Mouse (Mus musculus): ENCODE results near the gene Myo10. TPM values are rescaled to one million over a fixed set of nuclear protein-coding genes. Genes with fewer than 3 reads are reported as not detected.
A peak's percentile ranks its signal among the peaks of the same experiment; 100 is the strongest.

The Myo10 gene
- polyA plus RNA-seq, 1 experiment from 2014 or later: 28.8 TPM

DNA sequence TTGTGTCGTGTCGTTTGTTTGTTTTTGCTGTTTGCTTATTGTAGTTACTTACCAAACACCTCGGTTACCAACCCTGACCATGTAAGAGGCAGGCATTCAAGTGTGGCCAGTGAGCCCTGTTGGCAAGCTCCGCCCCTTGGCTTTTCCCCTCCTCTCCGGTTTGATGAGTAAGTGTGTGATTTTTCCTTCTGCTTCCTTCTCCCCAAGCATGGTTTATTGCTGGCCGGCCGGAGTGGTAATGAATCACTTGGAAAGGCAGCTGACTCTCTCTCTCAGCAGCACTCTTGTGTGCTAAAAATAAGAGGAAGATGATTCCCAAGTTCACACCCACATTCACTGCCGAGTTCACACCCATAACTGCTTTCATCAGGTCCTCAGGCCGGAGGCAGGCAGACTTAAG lies 15.4 kb downstream of the Myo10 start:
- H3K36me3 ChIP-seq (ENCODE audit: control insufficient read depth, insufficient read depth, low read length): no peaks in the 10 kb centered on the region
- H3K27ac ChIP-seq (ENCODE audit: low read length): no peak overlapping the region
- WGBS: 84% methylated on average over 9 of the region's 9 CpGs
- H3K9me3 ChIP-seq (replicated peaks; ENCODE audit: control insufficient read depth, low read length, poor library complexity, severe bottlenecking): no peaks in the 10 kb centered on the region
- no peak for ATAC-seq
- H3K4me1 ChIP-seq (ENCODE audit: control insufficient read depth, insufficient read depth, low read length): 0 out of 2 replicates have a peak, but pooled peaks cover 2% of the 10 kb centered on the region
- H3K4me2 ChIP-seq (ENCODE audit: low read length): no peak overlapping the region
- H3K9ac ChIP-seq (ENCODE audit: low read depth, low read length): no peak overlapping the region
- no peaks in the 10 kb centered on the region for H3K27me3 ChIP-seq (ENCODE audit: control insufficient read depth, insufficient read depth, low read depth, low read length)
- H3K4me3 ChIP-seq (ENCODE audit: low read depth, low read length): no peak overlapping the region

DNA sequence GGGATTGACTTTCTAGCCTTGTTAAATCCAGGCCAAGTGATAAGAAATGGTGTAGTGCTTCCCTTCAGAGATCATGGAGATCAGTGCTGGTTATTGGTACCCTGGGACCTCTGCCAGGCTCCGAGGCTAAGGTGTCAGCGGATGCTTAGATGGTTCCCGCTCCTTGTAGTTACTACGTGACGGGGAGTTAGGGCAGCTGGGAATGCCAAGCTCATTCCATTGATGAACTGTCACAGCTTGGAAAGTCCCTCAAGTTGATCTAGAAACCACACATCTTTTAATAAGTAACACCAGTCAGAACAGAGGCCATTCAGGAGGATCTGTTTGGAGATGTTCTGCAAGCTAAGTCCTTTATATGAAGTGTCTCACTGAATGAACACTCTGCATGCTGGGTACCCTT lies 16.9 kb downstream of the Myo10 start:
- Histone ChIP-seq H3K9ac (ENCODE audit: low read depth, low read length) (no peak overlapping the region), H3K36me3 (ENCODE audit: control insufficient read depth, insufficient read depth, low read length) (no peaks in the 10 kb centered on the region), H3K9me3 (replicated peaks; ENCODE audit: control insufficient read depth, low read length, poor library complexity, severe bottlenecking) (no peaks in the 10 kb centered on the region), H3K4me2 (ENCODE audit: low read length) (no peak overlapping the region), H3K27me3 (ENCODE audit: control insufficient read depth, insufficient read depth, low read depth, low read length) (no peaks in the 10 kb centered on the region), H3K27ac (ENCODE audit: low read length) (no peak overlapping the region), H3K4me3 (ENCODE audit: low read depth, low read length) (no peak overlapping the region), H3K4me1 (ENCODE audit: control insufficient read depth, insufficient read depth, low read length) (0 out of 2 replicates have a peak, but pooled peaks cover 2% of the 10 kb centered on the region)
- ATAC-seq: no peak
- WGBS: 95% methylated on average over 5 of the region's 5 CpGs

- Histone ChIP-seq H3K4me2 (ENCODE audit: low read length) (no peak overlapping the region), H3K4me1 (ENCODE audit: control insufficient read depth, insufficient read depth, low read length) (0 out of 2 replicates have a peak, but pooled peaks cover 2% of the 10 kb centered on the region), H3K9ac (ENCODE audit: low read depth, low read length) (no peak overlapping the region), H3K9me3 (replicated peaks; ENCODE audit: control insufficient read depth, low read length, poor library complexity, severe bottlenecking) (no peaks in the 10 kb centered on the region), H3K36me3 (ENCODE audit: control insufficient read depth, insufficient read depth, low read length) (no peaks in the 10 kb centered on the region), H3K4me3 (ENCODE audit: low read depth, low read length) (no peak overlapping the region), H3K27me3 (ENCODE audit: control insufficient read depth, insufficient read depth, low read depth, low read length) (no peaks in the 10 kb centered on the region), H3K27ac (ENCODE audit: low read length) (no peak overlapping the region)
- 91% methylated on average over 12 of the region's 12 CpGs for WGBS
- no peak for ATAC-seq
These were observed 18.8 kb downstream of the Myo10 start for GRCm38 (mm10) chr15:25640840-25641752.

DNA sequence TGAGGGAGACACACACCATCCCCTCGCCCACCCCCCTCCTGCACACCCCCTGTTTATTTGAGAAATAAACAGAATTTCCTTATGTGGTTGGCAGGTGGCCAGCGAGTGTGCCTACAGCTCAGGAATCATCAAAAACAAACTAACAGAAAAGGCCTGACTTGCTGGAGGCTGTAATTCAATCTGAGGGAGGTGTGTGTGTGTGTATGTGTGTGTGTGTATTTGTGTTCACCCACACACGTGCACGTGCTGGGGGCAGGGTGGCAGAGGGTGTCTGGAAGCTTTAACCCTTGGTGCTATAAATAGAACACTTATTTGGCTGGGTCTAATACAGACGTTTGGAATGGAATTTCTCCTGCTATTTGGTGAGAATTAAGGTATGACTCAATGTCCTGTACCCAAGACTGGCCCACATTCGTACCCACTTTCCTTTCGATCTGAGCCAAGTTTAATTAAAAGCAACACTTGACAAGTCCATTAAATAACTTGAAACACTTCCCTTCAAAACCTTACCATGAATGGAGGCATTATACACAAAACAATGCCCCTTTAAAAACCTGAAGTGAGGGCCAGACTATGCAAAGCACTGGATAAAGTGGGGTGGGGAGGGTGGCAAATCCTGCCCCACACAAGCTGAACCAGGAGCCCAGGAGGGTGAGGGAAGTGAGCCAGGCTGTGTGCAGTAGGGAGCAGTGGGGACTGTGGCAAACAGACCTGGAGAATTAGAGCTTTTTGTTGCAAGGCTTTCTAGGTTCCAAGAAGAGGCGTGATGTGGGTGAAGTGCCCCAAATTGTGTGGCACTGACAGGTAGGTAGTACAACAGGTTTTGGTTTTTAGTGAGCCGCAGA lies 20.1 kb downstream of the Myo10 start:
- ATAC-seq: peak; percentile 78

DNA sequence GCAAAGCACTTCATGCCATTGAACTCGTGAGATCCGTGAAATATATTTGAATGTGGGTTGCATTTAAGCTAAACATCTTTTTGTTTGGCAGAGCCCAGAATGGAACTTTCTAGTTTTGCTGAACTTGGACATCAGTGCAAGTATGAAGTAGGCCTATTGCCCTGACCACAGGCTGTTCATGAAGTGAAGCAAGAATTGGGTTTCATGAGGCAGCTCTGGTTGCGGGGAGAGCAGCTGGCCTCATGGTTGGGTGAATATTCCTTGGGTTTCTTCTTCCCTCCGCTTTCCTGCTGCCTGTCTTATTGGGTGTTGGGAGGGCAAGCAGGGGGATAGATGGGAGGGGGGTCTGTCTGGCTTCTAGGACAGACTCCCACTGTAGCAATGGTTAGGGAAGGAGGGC lies 23.5 kb downstream of the Myo10 start:
- Histone ChIP-seq H3K27ac (ENCODE audit: low read length) (no peak overlapping the region), H3K4me3 (ENCODE audit: low read depth, low read length) (no peak overlapping the region), H3K4me1 (ENCODE audit: control insufficient read depth, insufficient read depth, low read length) (0 out of 2 replicates have a peak, but pooled peaks cover 2% of the 10 kb centered on the region), H3K9ac (ENCODE audit: low read depth, low read length) (no peak overlapping the region), H3K4me2 (ENCODE audit: low read length) (no peak overlapping the region), H3K36me3 (ENCODE audit: control insufficient read depth, insufficient read depth, low read length) (no peaks in the 10 kb centered on the region), H3K27me3 (ENCODE audit: control insufficient read depth, insufficient read depth, low read depth, low read length) (no peaks in the 10 kb centered on the region), H3K9me3 (replicated peaks; ENCODE audit: control insufficient read depth, low read length, poor library complexity, severe bottlenecking) (no peaks in the 10 kb centered on the region)
- 92% methylated on average over 4 of the region's 4 CpGs for WGBS
- no peak for ATAC-seq

More for the DNA sequence above, 20.1 kb downstream of the Myo10 start:
- Histone ChIP-seq H3K9ac (ENCODE audit: low read depth, low read length) (no peak overlapping the region), H3K4me2 (ENCODE audit: low read length) (no peak overlapping the region), H3K27ac (ENCODE audit: low read length) (no peak overlapping the region), H3K4me1 (ENCODE audit: control insufficient read depth, insufficient read depth, low read length) (0 out of 2 replicates have a peak, but pooled peaks cover 2% of the 10 kb centered on the region), H3K27me3 (ENCODE audit: control insufficient read depth, insufficient read depth, low read depth, low read length) (no peaks in the 10 kb centered on the region), H3K4me3 (ENCODE audit: low read depth, low read length) (no peak overlapping the region), H3K36me3 (ENCODE audit: control insufficient read depth, insufficient read depth, low read length) (no peaks in the 10 kb centered on the region), H3K9me3 (replicated peaks; ENCODE audit: control insufficient read depth, low read length, poor library complexity, severe bottlenecking) (no peaks in the 10 kb centered on the region)
- 45% methylated on average over 9 of the region's 9 CpGs for WGBS

- H3K27ac ChIP-seq (ENCODE audit: low read length): no peak overlapping the region
- ATAC-seq: no peak
- no peaks in the 10 kb centered on the region for H3K9me3 ChIP-seq (replicated peaks; ENCODE audit: control insufficient read depth, low read length, poor library complexity, severe bottlenecking)
- WGBS: 79% methylated on average over 2 of the region's 2 CpGs
- H3K9ac ChIP-seq (ENCODE audit: low read depth, low read length): no peak overlapping the region
- H3K4me3 ChIP-seq (ENCODE audit: low read depth, low read length): no peak overlapping the region
- H3K36me3 ChIP-seq (ENCODE audit: control insufficient read depth, insufficient read depth, low read length): no peaks in the 10 kb centered on the region
- no peaks in the 10 kb centered on the region for H3K4me1 ChIP-seq (ENCODE audit: control insufficient read depth, insufficient read depth, low read length)
- no peak overlapping the region for H3K4me2 ChIP-seq (ENCODE audit: low read length)
- H3K27me3 ChIP-seq (ENCODE audit: control insufficient read depth, insufficient read depth, low read depth, low read length): no peaks in the 10 kb centered on the region
These were observed 26.0 kb downstream of the Myo10 start for GRCm38 (mm10) chr15:25648287-25648686.

- H3K36me3 ChIP-seq (ENCODE audit: control insufficient read depth, insufficient read depth, low read length): no peaks in the 10 kb centered on the region
- 71% methylated on average over 5 of the region's 5 CpGs for WGBS
These were observed 28.0 kb downstream of the Myo10 start for GRCm38 (mm10) chr15:25650371-25650770.

GRCm38 (mm10) chr15:25651820-25652219 lies 29.5 kb downstream of the Myo10 start:
- H3K9ac ChIP-seq (ENCODE audit: low read depth, low read length): no peak overlapping the region
- ATAC-seq: no peak
- H3K4me1 ChIP-seq (ENCODE audit: control insufficient read depth, insufficient read depth, low read length): no peaks in the 10 kb centered on the region
- no peak overlapping the region for H3K4me2 ChIP-seq (ENCODE audit: low read length)
- no peaks in the 10 kb centered on the region for H3K36me3 ChIP-seq (ENCODE audit: control insufficient read depth, insufficient read depth, low read length)
- no peak overlapping the region for H3K27ac ChIP-seq (ENCODE audit: low read length)
- no peak overlapping the region for H3K4me3 ChIP-seq (ENCODE audit: low read depth, low read length)
- WGBS: 54% methylated on average over 7 of the region's 7 CpGs
- H3K9me3 ChIP-seq (replicated peaks; ENCODE audit: control insufficient read depth, low read length, poor library complexity, severe bottlenecking): no peaks in the 10 kb centered on the region
- H3K27me3 ChIP-seq (ENCODE audit: control insufficient read depth, insufficient read depth, low read depth, low read length): no peaks in the 10 kb centered on the region

More at GRCm38 (mm10) chr15:25650371-25650770, 28.0 kb downstream of the Myo10 start:
- Histone ChIP-seq H3K4me1 (ENCODE audit: control insufficient read depth, insufficient read depth, low read length) (no peaks in the 10 kb centered on the region), H3K4me2 (ENCODE audit: low read length) (no peak overlapping the region), H3K4me3 (ENCODE audit: low read depth, low read length) (no peak overlapping the region), H3K27ac (ENCODE audit: low read length) (no peak overlapping the region), H3K9me3 (replicated peaks; ENCODE audit: control insufficient read depth, low read length, poor library complexity, severe bottlenecking) (no peaks in the 10 kb centered on the region), H3K9ac (ENCODE audit: low read depth, low read length) (no peak overlapping the region), H3K27me3 (ENCODE audit: control insufficient read depth, insufficient read depth, low read depth, low read length) (no peaks in the 10 kb centered on the region)
- ATAC-seq: no peak

All from midbrain, embryonic 16.5 days (tissue).